Mouse (Mus musculus) cerebellum, adult 2 months (tissue): ENCODE results near the gene Nr6a1.

Experiments
- CTCF ChIP-seq: fragments of 200-500 bp; IDR thresholded peaks from 2 replicates; pipeline ENCODE4 v1.5.1; 2011; ENCODE audit warnings: low read depth, mild to moderate bottlenecking, control low read depth, low read length, moderate library complexity, borderline replicate concordance; ENCODE audit not compliant: insufficient read depth
- POLR2A ChIP-seq: fragments of 200-500 bp; IDR thresholded peaks from 2 replicates; pipeline ENCODE4 v1.6.1; 2011; ENCODE audit warnings: low read length, control low read depth, borderline replicate concordance; ENCODE audit not compliant: insufficient read depth

DNA sequence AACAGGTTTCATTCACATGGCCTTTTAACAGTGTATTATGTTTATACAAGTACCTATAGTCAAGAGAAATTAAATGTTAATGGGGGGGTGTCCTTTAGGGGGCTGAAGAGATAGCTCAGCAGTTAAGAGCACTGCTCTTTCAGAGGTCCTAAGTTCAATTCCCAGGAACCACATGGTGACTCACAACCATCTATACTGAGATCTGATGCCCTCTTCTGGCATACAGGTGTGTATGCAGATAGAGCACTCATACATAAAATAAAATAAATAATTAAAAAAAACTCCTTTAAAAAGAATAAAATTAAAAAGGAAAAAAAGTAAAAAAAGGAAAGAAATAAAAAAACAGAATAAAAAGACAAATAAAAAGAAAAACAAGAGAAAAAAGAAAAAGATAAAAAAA is 95.5 kb downstream of the Nr6a1 start:
- TF ChIP-seq CTCF = no peak
- no peak for TF ChIP-seq POLR2A
